Mouse (Mus musculus) CH12.LX (cell line): Measurements from ENCODE around the gene Pip5k1b.

Experiments used
- CTCF ChIP-seq, 2 experiments: IDR thresholded peaks in 1 of 2; conservative IDR thresholded peaks in 1 of 2; 2 replicates each; pipeline ENCODE4 v1.5.1; 2011 to 2012; ENCODE audit warnings: low read depth in 2 of 2, low read length in 2 of 2, improper control_type of control experiment in 1 of 2, inconsistent platforms in 1 of 2, mild to moderate bottlenecking in 1 of 2, moderate library complexity in 1 of 2
- ELF1 ChIP-seq: IDR thresholded peaks from 2 replicates; pipeline ENCODE4 v1.6.1; 2014; ENCODE audit warnings: low read depth, mild to moderate bottlenecking, inconsistent platforms, low read length, improper control_type of control experiment
- POLR2A ChIP-seq: IDR thresholded peaks from 2 replicates; pipeline ENCODE4 v1.6.1; 2011; ENCODE audit warnings: low read depth, mild to moderate bottlenecking, improper control_type of control experiment, low read length
- RCOR1 ChIP-seq: conservative IDR thresholded peaks from 2 replicates; pipeline ENCODE4 v1.6.1; 2012; ENCODE audit warnings: low read depth, mild to moderate bottlenecking, inconsistent platforms, low read length, improper control_type of control experiment

GRCm38 (mm10) chr19:24518384-24518783 lies 37.3 kb downstream of the Pip5k1b start:
- TF ChIP-seq POLR2A (no peak), ELF1 (no peak), RCOR1 (no peak), CTCF (conservative IDR thresholded peaks at IDR 0.05 in 1 of 2, IDR thresholded peaks at IDR 0.05 in 1 of 2; ENCODE audit: low read depth in 2 of 2, low read length in 2 of 2) (no peak)
